Mouse (Mus musculus): ENCODE measurements around the gene Sp3.

DNA sequence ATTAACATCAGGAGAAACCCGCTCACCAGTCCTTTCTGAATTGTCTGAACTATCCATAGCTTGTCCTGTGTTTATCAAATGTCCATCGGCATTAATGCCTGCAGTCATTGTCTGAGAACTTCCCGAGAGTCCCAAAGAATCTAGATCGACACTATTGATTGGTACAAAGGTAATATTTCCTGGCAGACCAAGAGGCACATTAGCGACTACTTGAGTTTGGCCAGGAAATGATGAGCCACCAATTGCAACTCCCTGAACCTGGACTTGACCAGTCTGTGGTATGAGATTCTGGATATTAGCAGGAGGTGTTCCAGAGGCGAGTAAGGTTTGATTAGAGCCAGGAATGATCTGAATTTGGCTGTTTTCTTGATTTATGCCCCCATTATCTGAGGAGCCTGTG lies 9.4 kb downstream of the Sp3 start:
- TF ChIP-seq NRF1 (IDR thresholded peaks at IDR 0.05; ENCODE audit: insufficient read depth, low read depth, low read length, poor library complexity, severe bottlenecking): no peak
- no peak for TF ChIP-seq HCFC1 (IDR thresholded peaks at IDR 0.05; ENCODE audit: low read depth, low read length)
- no peak for TF ChIP-seq POLR2A (IDR thresholded peaks at IDR 0.05; ENCODE audit: control insufficient read depth in 1 of 2, insufficient read depth in 1 of 2, low read depth in 1 of 2, low read length in 2 of 2, poor library complexity in 1 of 2)
- no peak for TF ChIP-seq ELF1 (IDR thresholded peaks at IDR 0.05; ENCODE audit: low read depth, low read length)
- TF ChIP-seq ZKSCAN1 (IDR thresholded peaks at IDR 0.05; ENCODE audit: low read depth, low read length): no peak
- TF ChIP-seq CTCF (IDR thresholded peaks at IDR 0.05 in 2 of 3, conservative IDR thresholded peaks at IDR 0.05 in 1 of 3; ENCODE audit: control insufficient read depth in 1 of 3, insufficient read depth in 1 of 3, low read depth in 2 of 3, low read length in 3 of 3, poor library complexity in 1 of 3, severe bottlenecking in 1 of 3): no peak
- TF ChIP-seq E2F4 (IDR thresholded peaks at IDR 0.05; ENCODE audit: borderline replicate concordance, low read depth, low read length): no peak
